Mouse (Mus musculus): ENCODE measurements at regions not wholly inside any gene's neighbourhood (a gene's known extent, or its start where the extent isn't known, plus 50 kb on each side); places are given as distances from the start of the nearest gene placed in this dataset.

DNA sequence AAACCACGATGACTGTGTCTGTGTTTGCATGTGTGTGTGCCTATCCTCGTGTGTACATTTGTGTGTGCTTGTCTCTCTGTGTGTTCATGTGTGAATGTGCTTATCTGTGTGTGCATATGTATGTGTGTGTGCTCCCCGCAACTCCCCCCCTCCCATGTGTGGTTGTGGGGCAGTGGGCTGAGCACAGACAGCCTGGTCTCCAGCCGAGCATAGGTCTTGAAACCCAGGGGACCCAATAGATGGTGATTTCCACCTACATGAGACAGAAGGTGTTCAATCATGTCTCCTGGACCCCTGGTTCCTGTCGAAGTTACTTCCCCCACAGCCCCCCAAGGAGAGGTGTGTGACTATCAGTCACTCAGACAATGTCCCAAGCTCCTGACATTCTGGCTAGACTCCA is 124.6 kb upstream of the Far2 start:
- Histone ChIP-seq H3K9me3 (replicated peaks; ENCODE audit: insufficient read depth, low read length) (no peaks in the 10 kb centered on the region), H3K4me1 (ENCODE audit: control insufficient read depth in 1 of 2, insufficient read depth in 2 of 2, low read length in 2 of 2) (no peaks in the 10 kb centered on the region), H3K4me3 (ENCODE audit: control insufficient read depth in 1 of 2, insufficient read depth in 1 of 2, low read depth in 2 of 2, low read length in 2 of 2) (no peak overlapping the region), H3K27ac (ENCODE audit: control insufficient read depth, low read depth, low read length) (no peak overlapping the region), H3K9ac (ENCODE audit: control insufficient read depth, low read depth, low read length, poor library complexity, severe bottlenecking) (no peak overlapping the region), H3K36me3 (ENCODE audit: control insufficient read depth in 1 of 2, insufficient read depth in 2 of 2, low read length in 2 of 2) (no peaks in the 10 kb centered on the region), H3K27me3 (ENCODE audit: control insufficient read depth in 1 of 2, insufficient read depth in 2 of 2, low read length in 2 of 2) (no peaks in the 10 kb centered on the region), H3K79me2 (ENCODE audit: control insufficient read depth, insufficient read depth, low read length, poor library complexity) (no peaks in the 10 kb centered on the region)
- DNase-seq (ENCODE audit: low read depth, low spot score) = no peak
- TF ChIP-seq KAT2A (conservative IDR thresholded peaks at IDR 0.05; ENCODE audit: low read depth, low read length) = no peak
- no peak for TF ChIP-seq UBTF (IDR thresholded peaks at IDR 0.05; ENCODE audit: borderline replicate concordance, insufficient read depth, low read depth, low read length)
- no peak for TF ChIP-seq RCOR1 (IDR thresholded peaks at IDR 0.05; ENCODE audit: low read depth, low read length)
- TF ChIP-seq POLR2A (IDR thresholded peaks at IDR 0.05; ENCODE audit: control insufficient read depth in 1 of 2, insufficient read depth in 1 of 2, low read depth in 1 of 2, low read length in 2 of 2, poor library complexity in 1 of 2) = no peak
- no peak for TF ChIP-seq E2F4 (IDR thresholded peaks at IDR 0.05; ENCODE audit: borderline replicate concordance, low read depth, low read length)
- TF ChIP-seq NELFE (IDR thresholded peaks at IDR 0.05; ENCODE audit: low read depth, low read length) = no peak
- no peak for TF ChIP-seq CHD1 (IDR thresholded peaks at IDR 0.05; ENCODE audit: low read depth, low read length)
- no peak for TF ChIP-seq ZMIZ1 (IDR thresholded peaks at IDR 0.05; ENCODE audit: low read depth, low read length)
- TF ChIP-seq MYC (IDR thresholded peaks at IDR 0.05; ENCODE audit: low read depth, low read length) = no peak

GRCm38 (mm10) chr6:147923246-147923645 is 123.8 kb upstream of the Far2 start:
- Histone ChIP-seq H3K79me2 (ENCODE audit: control insufficient read depth, insufficient read depth, low read length, poor library complexity) (no peaks in the 10 kb centered on the region), H3K36me3 (ENCODE audit: control insufficient read depth in 1 of 2, insufficient read depth in 2 of 2, low read length in 2 of 2) (no peaks in the 10 kb centered on the region), H3K9ac (ENCODE audit: control insufficient read depth, low read depth, low read length, poor library complexity, severe bottlenecking) (no peak overlapping the region), H3K27me3 (ENCODE audit: control insufficient read depth in 1 of 2, insufficient read depth in 2 of 2, low read length in 2 of 2) (no peaks in the 10 kb centered on the region), H3K27ac (ENCODE audit: control insufficient read depth, low read depth, low read length) (no peak overlapping the region), H3K4me3 (ENCODE audit: control insufficient read depth in 1 of 2, insufficient read depth in 1 of 2, low read depth in 2 of 2, low read length in 2 of 2) (no peak overlapping the region), H3K9me3 (replicated peaks; ENCODE audit: insufficient read depth, low read length) (no peaks in the 10 kb centered on the region), H3K4me1 (ENCODE audit: control insufficient read depth in 1 of 2, insufficient read depth in 2 of 2, low read length in 2 of 2) (no peaks in the 10 kb centered on the region)
- TF ChIP-seq KAT2A (conservative IDR thresholded peaks at IDR 0.05; ENCODE audit: low read depth, low read length) (no peak), USF2 (IDR thresholded peaks at IDR 0.05; ENCODE audit: borderline replicate concordance in 1 of 2, insufficient read depth in 1 of 2, low read depth in 1 of 2, low read length in 2 of 2) (no peak), MAZ (IDR thresholded peaks at IDR 0.05; ENCODE audit: low read depth, low read length) (no peak), NELFE (IDR thresholded peaks at IDR 0.05; ENCODE audit: low read depth, low read length) (no peak), MEF2A (IDR thresholded peaks at IDR 0.05; ENCODE audit: extremely low read depth, insufficient replicate concordance, low read depth, low read length, poor library complexity, severe bottlenecking) (no peak), ZMIZ1 (IDR thresholded peaks at IDR 0.05; ENCODE audit: low read depth, low read length) (no peak), CHD1 (IDR thresholded peaks at IDR 0.05; ENCODE audit: low read depth, low read length) (no peak), EP300 (IDR thresholded peaks at IDR 0.05; ENCODE audit: low read depth in 1 of 2, low read length in 2 of 2) (no peak), ZNF384 (IDR thresholded peaks at IDR 0.05; ENCODE audit: low read depth, low read length) (no peak), POLR2AphosphoS5 (IDR thresholded peaks at IDR 0.05; ENCODE audit: borderline replicate concordance, low read depth, low read length) (no peak), ZKSCAN1 (IDR thresholded peaks at IDR 0.05; ENCODE audit: low read depth, low read length) (no peak), POLR2AphosphoS2 (IDR thresholded peaks at IDR 0.05; ENCODE audit: low read length) (no peak), ETS1 (IDR thresholded peaks at IDR 0.05; ENCODE audit: low read depth, low read length) (no peak), E2F4 (IDR thresholded peaks at IDR 0.05; ENCODE audit: borderline replicate concordance, low read depth, low read length) (no peak)
- DNase-seq (ENCODE audit: low read depth, low spot score) = no peak
